Mouse (Mus musculus): ENCODE measurements around the gene Gatc. TPM values are rescaled to one million over a fixed set of nuclear protein-coding genes. Genes with fewer than 3 reads are reported as not detected.
A peak's percentile ranks its signal among the peaks of the same experiment; 100 is the strongest.

Gene Gatc
- total and polyA plus RNA-seq, 2 experiments from 2014 or later = 25.5 to 40.2 TPM

DNA sequence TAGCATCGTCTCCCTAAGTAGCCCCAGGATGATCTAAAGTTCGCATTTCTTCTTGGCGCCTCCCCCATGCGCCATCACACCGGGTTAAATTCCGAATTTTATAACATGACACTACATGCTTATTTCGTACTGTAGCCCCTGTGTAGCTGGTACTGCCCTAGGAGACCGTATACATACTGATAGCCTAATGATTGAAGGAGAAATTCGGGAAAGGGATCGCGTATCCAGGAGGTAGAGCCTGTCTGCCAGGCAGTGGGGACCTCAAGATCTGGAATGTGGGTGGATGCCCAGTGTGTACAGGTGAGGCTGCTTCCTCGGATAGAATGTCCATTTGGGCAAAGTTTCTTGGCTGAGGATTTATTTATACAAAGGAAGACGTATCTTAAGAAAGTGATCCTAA is 39.4 kb downstream of the Gatc start:
- Histone ChIP-seq H3K4me3 (ENCODE audit: low read depth, low read length) (peak overlapping the region; percentile 79), H3K9ac (peak overlapping the region; percentile 55), H3K27me3 (ENCODE audit: insufficient read depth, low read length) (no peaks in the 10 kb centered on the region), H3K27ac (ENCODE audit: low read depth, low read length) (no peak overlapping the region), H3K4me2 (ENCODE audit: low read depth) (peak overlapping the region; percentile 63), H3K4me1 (ENCODE audit: insufficient read depth) (peaks cover 12% of the 10 kb centered on the region; the same call in 1 of the 2 replicates), H3K9me3 (ENCODE audit: low read length) (no peaks in the 10 kb centered on the region), H3K36me3 (ENCODE audit: insufficient read depth) (peaks cover 22% of the 10 kb centered on the region)
- no peak for ATAC-seq
- WGBS = 28% methylated on average over 13 of the region's 13 CpGs
- TF ChIP-seq CTCF (IDR thresholded peaks at IDR 0.05; ENCODE audit: low read depth) = no peak
- no peak for DNase-seq

DNA sequence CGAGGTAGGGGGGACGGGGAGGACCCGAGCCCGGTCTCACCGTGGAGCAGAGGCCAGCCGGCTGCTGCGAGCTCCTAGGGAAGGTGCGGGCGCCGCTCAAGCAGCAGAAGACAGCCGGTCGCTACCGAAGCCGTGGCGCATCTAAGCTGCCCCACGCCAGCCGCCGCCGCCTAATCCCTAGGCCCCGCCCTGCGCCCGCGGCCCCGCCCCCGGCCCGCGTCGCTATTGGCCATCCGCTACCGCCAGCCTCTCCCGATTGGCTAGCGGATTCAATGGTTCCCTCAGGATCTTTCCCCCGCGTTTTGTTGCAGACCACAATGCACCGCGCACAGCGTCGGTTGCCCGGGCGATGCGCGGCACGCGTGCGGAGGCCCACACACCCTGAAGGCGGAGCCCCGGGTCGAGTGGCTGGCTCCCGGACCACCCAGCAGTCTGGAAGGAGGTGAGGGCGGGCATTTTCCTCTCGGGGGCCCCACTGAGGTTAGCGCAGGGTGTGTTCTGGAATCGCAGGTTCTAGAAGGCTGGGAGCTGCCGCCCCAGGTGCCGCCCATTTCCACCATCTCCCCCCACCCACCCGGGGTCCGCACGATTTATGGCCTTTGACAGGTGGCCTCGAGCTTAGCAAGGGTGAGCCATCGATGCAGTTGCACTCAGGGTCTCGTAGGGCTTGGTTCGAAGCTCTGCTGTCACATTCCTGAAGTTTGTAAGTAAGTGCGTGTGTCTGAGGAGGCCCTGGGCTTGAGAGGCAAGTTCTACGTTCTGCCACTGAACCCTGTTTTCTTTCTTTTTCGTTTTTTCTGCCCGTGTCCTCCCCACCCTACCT is 40.0 kb downstream of the Gatc start, which contains the start of gene Dynll1:
Gene Dynll1 (minus strand): TSS at position 208 of the 823 bp plus-strand sequence.
- under 1% methylated on average over 65 of the region's 66 CpGs for WGBS
- H3K9ac ChIP-seq = peak within 1 kb of the TSS; percentile 81
- peak; percentile 100 for DNase-seq

DNA sequence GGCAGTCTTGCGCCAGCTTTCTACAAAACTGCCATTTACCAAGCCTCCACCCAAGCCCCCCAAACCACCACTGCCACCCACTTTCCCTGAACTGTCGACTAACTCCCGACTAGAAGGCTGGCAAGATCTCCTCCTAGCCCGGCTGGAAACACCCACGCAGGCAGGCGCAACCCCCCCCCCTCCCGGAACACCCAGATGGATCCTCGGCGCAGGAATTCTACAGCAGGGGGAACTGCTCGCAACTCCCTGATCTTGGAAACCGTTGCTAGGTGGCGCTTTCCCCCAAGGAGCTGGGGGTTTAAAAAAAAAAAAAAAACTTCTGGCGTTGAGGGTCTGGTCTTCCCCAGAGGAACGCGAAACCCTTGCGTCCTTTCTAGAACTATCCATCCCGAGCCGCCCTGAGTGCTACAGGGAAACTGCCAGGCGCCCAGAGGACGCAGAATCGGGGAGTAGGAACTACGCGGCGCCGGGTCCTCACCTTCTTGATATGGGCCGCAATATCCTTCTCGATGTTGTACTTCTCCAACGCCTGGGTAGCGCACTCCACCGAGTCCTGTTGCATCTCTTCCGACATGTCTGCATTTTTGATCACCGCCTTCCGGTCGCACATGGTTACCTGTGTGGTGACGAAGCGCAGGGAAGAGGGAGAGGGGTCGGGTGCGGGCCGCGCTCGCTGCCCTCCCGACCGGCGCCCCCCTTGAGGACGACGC is 40.8 kb downstream of the Gatc start:
- Histone ChIP-seq H3K4me3 (ENCODE audit: low read depth, low read length) (peak overlapping the region; percentile 79), H3K9ac (peak overlapping the region; percentile 81), H3K36me3 (ENCODE audit: insufficient read depth) (peaks cover 35% of the 10 kb centered on the region), H3K27ac (ENCODE audit: low read depth, low read length) (peak overlapping the region; percentile 93), H3K4me2 (ENCODE audit: low read depth) (peak overlapping the region; percentile 63), H3K4me1 (ENCODE audit: insufficient read depth) (peaks cover 12% of the 10 kb centered on the region; the same call in 1 of the 2 replicates), H3K9me3 (ENCODE audit: low read length) (no peaks in the 10 kb centered on the region), H3K27me3 (ENCODE audit: insufficient read depth, low read length) (no peaks in the 10 kb centered on the region)
- under 1% methylated on average over 46 of the region's 46 CpGs for WGBS
- ATAC-seq (peak; percentile 40), DNase-seq (peak; percentile 89)
- TF ChIP-seq CTCF (IDR thresholded peaks at IDR 0.05; ENCODE audit: low read depth) = peak; percentile 64

More for the DNA sequence above, 40.0 kb downstream of the Gatc start, which contains the start of gene Dynll1:
- Histone ChIP-seq H3K27ac (ENCODE audit: low read depth, low read length) (peak within 1 kb of the TSS; percentile 93), H3K9me3 (ENCODE audit: low read length) (no peaks in the 10 kb centered on the region), H3K36me3 (ENCODE audit: insufficient read depth) (peaks cover 27% of the 10 kb centered on the region), H3K4me3 (ENCODE audit: low read depth, low read length) (peak within 1 kb of the TSS; percentile 79), H3K4me2 (ENCODE audit: low read depth) (peak within 1 kb of the TSS; percentile 63), H3K4me1 (ENCODE audit: insufficient read depth) (peaks cover 12% of the 10 kb centered on the region; the same call in 1 of the 2 replicates), H3K27me3 (ENCODE audit: insufficient read depth, low read length) (no peaks in the 10 kb centered on the region)
- peak; percentile 44; the same call in 1 of the 2 replicates for TF ChIP-seq CTCF (IDR thresholded peaks at IDR 0.05; ENCODE audit: low read depth)
- ATAC-seq = peak; percentile 97

DNA sequence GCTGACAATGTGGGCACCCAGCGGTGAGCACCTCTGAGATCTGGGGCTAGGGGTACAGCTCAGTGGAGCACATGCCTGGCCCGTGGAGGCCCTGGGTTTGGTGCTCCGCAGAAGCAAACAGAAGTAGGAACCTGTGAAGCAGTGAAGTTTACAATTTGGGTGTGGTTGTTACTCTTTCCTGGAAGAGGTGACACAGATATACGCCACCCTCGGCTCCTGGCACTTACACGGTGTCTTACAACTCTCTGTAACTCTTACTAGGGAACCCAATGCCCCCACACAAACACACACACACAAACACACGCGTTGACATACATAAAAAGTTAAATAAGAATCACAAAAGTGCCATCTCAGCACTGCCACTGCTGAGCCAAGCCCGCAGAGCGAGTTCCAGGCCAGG is 44.6 kb downstream of the Gatc start:
- H3K27ac ChIP-seq (ENCODE audit: low read depth, low read length) = no peak overlapping the region

DNA sequence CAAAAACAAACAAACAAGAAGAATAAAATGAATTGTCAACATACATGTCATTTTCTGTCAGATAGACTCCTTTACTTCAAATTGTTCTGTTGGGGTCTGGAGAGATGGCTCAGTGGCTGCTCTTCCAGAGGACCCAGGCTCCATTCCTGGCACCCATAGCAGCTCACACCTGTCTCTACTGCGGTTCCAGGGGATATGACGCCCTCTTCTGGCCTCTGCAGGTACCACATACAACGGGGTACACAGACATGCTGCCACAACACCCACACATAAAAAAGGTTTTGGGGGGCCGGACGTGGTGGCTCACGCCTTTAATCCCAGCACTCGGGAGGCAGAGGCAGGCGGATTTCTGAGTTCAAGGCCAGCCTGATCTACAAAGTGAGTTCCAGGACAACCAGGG is 46.8 kb downstream of the Gatc start:
- peaks cover 59% of the 10 kb centered on the region for H3K36me3 ChIP-seq (ENCODE audit: insufficient read depth)
- no peaks in the 10 kb centered on the region for H3K9me3 ChIP-seq (ENCODE audit: low read length)
- TF ChIP-seq CTCF (IDR thresholded peaks at IDR 0.05; ENCODE audit: low read depth) = peak; percentile 26; the same call in 1 of the 2 replicates
- 92% methylated on average over 8 of the region's 8 CpGs for WGBS
- no peaks in the 10 kb centered on the region for H3K27me3 ChIP-seq (ENCODE audit: insufficient read depth, low read length)
- no peak overlapping the region for H3K4me3 ChIP-seq (ENCODE audit: low read depth, low read length)
- DNase-seq = no peak
- ATAC-seq = no peak
- H3K4me1 ChIP-seq (ENCODE audit: insufficient read depth) = 0 out of 2 replicates have a peak, but pooled peaks cover 5% of the 10 kb centered on the region
- no peak overlapping the region for H3K4me2 ChIP-seq (ENCODE audit: low read depth)
- H3K9ac ChIP-seq = no peak overlapping the region
- H3K27ac ChIP-seq (ENCODE audit: low read depth, low read length) = no peak overlapping the region

More for the DNA sequence above, 44.6 kb downstream of the Gatc start:
- no peaks in the 10 kb centered on the region for H3K27me3 ChIP-seq (ENCODE audit: insufficient read depth, low read length)
- ATAC-seq (no peak), DNase-seq (no peak)
- H3K36me3 ChIP-seq (ENCODE audit: insufficient read depth) = peaks cover 49% of the 10 kb centered on the region
- H3K4me3 ChIP-seq (ENCODE audit: low read depth, low read length) = no peak overlapping the region
- no peak overlapping the region for H3K4me2 ChIP-seq (ENCODE audit: low read depth)
- no peak overlapping the region for H3K9ac ChIP-seq
- 0 out of 2 replicates have a peak, but pooled peaks cover 5% of the 10 kb centered on the region for H3K4me1 ChIP-seq (ENCODE audit: insufficient read depth)
- no peaks in the 10 kb centered on the region for H3K9me3 ChIP-seq (ENCODE audit: low read length)
- 88% methylated on average over 10 of the region's 10 CpGs for WGBS
- TF ChIP-seq CTCF (IDR thresholded peaks at IDR 0.05; ENCODE audit: low read depth) = no peak

DNA sequence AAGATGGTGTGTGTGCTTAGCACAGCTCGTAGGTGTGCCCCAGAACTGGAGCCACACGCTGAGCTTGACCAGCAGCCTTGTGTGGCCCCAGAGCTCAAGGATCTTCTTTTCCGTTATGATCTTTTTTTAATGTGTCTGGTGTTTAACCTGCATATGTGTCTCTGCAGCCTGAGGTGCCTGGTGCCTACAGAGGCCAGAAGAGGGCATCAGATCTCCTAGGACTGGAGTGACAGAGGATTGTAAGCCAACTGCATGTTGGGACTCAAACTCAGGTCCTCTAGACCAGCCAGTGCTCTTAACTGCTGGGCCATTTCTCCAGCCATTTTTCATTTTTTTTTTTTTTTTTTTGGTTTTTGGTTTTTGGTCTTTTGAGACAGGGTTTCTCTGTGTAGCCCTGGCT is 56.2 kb downstream of the Gatc start:
- no peak for ATAC-seq
- H3K27me3 ChIP-seq (ENCODE audit: insufficient read depth, low read length) = no peaks in the 10 kb centered on the region

More for the DNA sequence above, 56.2 kb downstream of the Gatc start:
- Histone ChIP-seq H3K36me3 (ENCODE audit: insufficient read depth) (peaks cover 41% of the 10 kb centered on the region), H3K27ac (ENCODE audit: low read depth, low read length) (no peak overlapping the region), H3K4me2 (ENCODE audit: low read depth) (no peak overlapping the region), H3K4me3 (ENCODE audit: low read depth, low read length) (no peak overlapping the region), H3K9me3 (ENCODE audit: low read length) (no peaks in the 10 kb centered on the region), H3K9ac (no peak overlapping the region), H3K4me1 (ENCODE audit: insufficient read depth) (peaks cover 5% of the 10 kb centered on the region; the same call in 1 of the 2 replicates)
- 93% methylated on average over 3 of the region's 3 CpGs for WGBS
- peak; percentile 37; the same call in 1 of the 2 replicates for TF ChIP-seq CTCF (IDR thresholded peaks at IDR 0.05; ENCODE audit: low read depth)
- DNase-seq = no peak

Other genes with a start within 250 kb of the Gatc start
- not detected in 2 replicates for gene Gm10401, start 242.9 kb downstream of the Gatc start, total RNA-seq (2014; rRNA removed)
- 32.5 and 44.0 TPM in 2 replicates for gene Gm10401, start 242.9 kb downstream of the Gatc start, polyA plus RNA-seq (2015; fragmentation: Nextera tagmentation; extraction: Ambion mirVana)
- gene Acads, start 221.8 kb downstream of the Gatc start, total RNA-seq (2014; rRNA removed) = 11.8 and 13.9 TPM in 2 replicates
- gene Acads, start 221.8 kb downstream of the Gatc start, polyA plus RNA-seq (2015; fragmentation: Nextera tagmentation; extraction: Ambion mirVana) = 12.1 and 12.5 TPM in 2 replicates
- gene Unc119b, start 206.2 kb downstream of the Gatc start, total RNA-seq (2014; rRNA removed) = 24.7 and 27.2 TPM in 2 replicates
- 17.4 and 20.3 TPM in 2 replicates for gene Unc119b, start 206.2 kb downstream of the Gatc start, polyA plus RNA-seq (2015; fragmentation: Nextera tagmentation; extraction: Ambion mirVana)
- gene Mlec, start 183.0 kb downstream of the Gatc start, total RNA-seq (2014; rRNA removed) = 49.9 and 58.6 TPM in 2 replicates
- 8.4 and 15.7 TPM in 2 replicates for gene Mlec, start 183.0 kb downstream of the Gatc start, polyA plus RNA-seq (2015; fragmentation: Nextera tagmentation; extraction: Ambion mirVana)
- gene Cabp1, start 146.8 kb downstream of the Gatc start, total RNA-seq (2014; rRNA removed) = 28.1 and 31.5 TPM in 2 replicates
- 12.6 and 19.4 TPM in 2 replicates for gene Cabp1, start 146.8 kb downstream of the Gatc start, polyA plus RNA-seq (2015; fragmentation: Nextera tagmentation; extraction: Ambion mirVana)
- 32.8 and 40.8 TPM in 2 replicates for gene Pop5, start 105.3 kb downstream of the Gatc start, total RNA-seq (2014; rRNA removed)
- gene Pop5, start 105.3 kb downstream of the Gatc start, polyA plus RNA-seq (2015; fragmentation: Nextera tagmentation; extraction: Ambion mirVana) = 85.9 and 96.6 TPM in 2 replicates
- 91.4 and 106 TPM in 2 replicates for gene Rnf10, start 68.3 kb downstream of the Gatc start, total RNA-seq (2014; rRNA removed)
- 150 and 169 TPM in 2 replicates for gene Rnf10, start 68.3 kb downstream of the Gatc start, polyA plus RNA-seq (2015; fragmentation: Nextera tagmentation; extraction: Ambion mirVana)
- gene Coq5, start 61.5 kb downstream of the Gatc start, total RNA-seq (2014; rRNA removed) = 35.9 and 41.7 TPM in 2 replicates
- 40.7 and 45.2 TPM in 2 replicates for gene Coq5, start 61.5 kb downstream of the Gatc start, polyA plus RNA-seq (2015; fragmentation: Nextera tagmentation; extraction: Ambion mirVana)
- gene Dynll1, start 40.2 kb downstream of the Gatc start, total RNA-seq (2014; rRNA removed) = 259 and 351 TPM in 2 replicates
- 1,192 and 1,422 TPM in 2 replicates for gene Dynll1, start 40.2 kb downstream of the Gatc start, polyA plus RNA-seq (2015; fragmentation: Nextera tagmentation; extraction: Ambion mirVana)
- gene Srsf9, start 14.0 kb downstream of the Gatc start, total RNA-seq (2014; rRNA removed) = 43.7 and 49.9 TPM in 2 replicates
- gene Srsf9, start 14.0 kb downstream of the Gatc start, polyA plus RNA-seq (2015; fragmentation: Nextera tagmentation; extraction: Ambion mirVana) = 112 and 117 TPM in 2 replicates
- gene Triap1, start within 50 bp of the Gatc start, total RNA-seq (2014; rRNA removed) = 17.3 and 22.8 TPM in 2 replicates
- gene Triap1, start within 50 bp of the Gatc start, polyA plus RNA-seq (2015; fragmentation: Nextera tagmentation; extraction: Ambion mirVana) = 60.5 and 68.0 TPM in 2 replicates
- gene Cox6a1, start 7.8 kb upstream of the Gatc start, total RNA-seq (2014; rRNA removed) = 628 and 701 TPM in 2 replicates
- gene Cox6a1, start 7.8 kb upstream of the Gatc start, polyA plus RNA-seq (2015; fragmentation: Nextera tagmentation; extraction: Ambion mirVana) = 1,510 and 1,858 TPM in 2 replicates
- gene Msi1, start 88.4 kb upstream of the Gatc start, total RNA-seq (2014; rRNA removed) = 53.8 and 65.9 TPM in 2 replicates
- gene Msi1, start 88.4 kb upstream of the Gatc start, polyA plus RNA-seq (2015; fragmentation: Nextera tagmentation; extraction: Ambion mirVana) = 48.2 and 49.9 TPM in 2 replicates
- not detected in 2 replicates for gene Pla2g1b, start 125.1 kb upstream of the Gatc start, total RNA-seq (2014; rRNA removed)
- gene Pla2g1b, start 125.1 kb upstream of the Gatc start, polyA plus RNA-seq (2015; fragmentation: Nextera tagmentation; extraction: Ambion mirVana) = not detected in 2 replicates
- 34.5 and 36.3 TPM in 2 replicates for gene Sirt4, start 143.5 kb upstream of the Gatc start, total RNA-seq (2014; rRNA removed)
- gene Sirt4, start 143.5 kb upstream of the Gatc start, polyA plus RNA-seq (2015; fragmentation: Nextera tagmentation; extraction: Ambion mirVana) = 18.3 and 18.8 TPM in 2 replicates
- 23.5 and 29.8 TPM in 2 replicates for gene Pxn, start 165.5 kb upstream of the Gatc start, total RNA-seq (2014; rRNA removed)
- 14.1 and 14.8 TPM in 2 replicates for gene Pxn, start 165.5 kb upstream of the Gatc start, polyA plus RNA-seq (2015; fragmentation: Nextera tagmentation; extraction: Ambion mirVana)
- gene Rplp0, start 218.3 kb upstream of the Gatc start, total RNA-seq (2014; rRNA removed) = 1,794 and 2,056 TPM in 2 replicates
- gene Rplp0, start 218.3 kb upstream of the Gatc start, polyA plus RNA-seq (2015; fragmentation: Nextera tagmentation; extraction: Ambion mirVana) = 842 and 978 TPM in 2 replicates
- gene Gcn1l1, start 224.1 kb upstream of the Gatc start, total RNA-seq (2014; rRNA removed) = 51.9 and 74.4 TPM in 2 replicates
- 19.4 and 22.4 TPM in 2 replicates for gene Gcn1l1, start 224.1 kb upstream of the Gatc start, polyA plus RNA-seq (2015; fragmentation: Nextera tagmentation; extraction: Ambion mirVana)

All from forebrain, postnatal 0 days (tissue).